Mouse (Mus musculus) gastrocnemius, postnatal 10 days (tissue): ENCODE results near the gene Tnpo1. TPM values are rescaled to one million over a fixed set of nuclear protein-coding genes. Genes with fewer than 3 reads are reported as not detected.
A peak's percentile ranks its signal among the peaks of the same experiment; 100 is the strongest.
"Not testable (repeated sequence)": the region's sequence is repeated elsewhere in the genome, so short reads cannot be mapped to it uniquely, and the experiment has no call there.

Experiments used
- DNase-seq: peaks from one replicate; pipeline ENCODE4 v3.0.0; 2021; ENCODE audit warnings: mixed read lengths
- total RNA-seq, 2 experiments: library from RNA; stranded (reverse); gene quantifications; 2 replicates each; pipeline ENCODE4 v1.2.3; 2021

Gene Tnpo1
- total RNA-seq, 2 experiments from 2014 or later: 58.2 to 70.9 TPM

GRCm38 (mm10) chr13:98818205-98818604 lies 108.0 kb downstream of the Tnpo1 start:
- no peak for DNase-seq

- DNase-seq: no peak
Observed at GRCm38 (mm10) chr13:98817766-98818165, 108.4 kb downstream of the Tnpo1 start.

GRCm38 (mm10) chr13:98816981-98817660 lies 109.1 kb downstream of the Tnpo1 start:
- DNase-seq: not testable (repeated sequence)

- no peak for DNase-seq
Observed at GRCm38 (mm10) chr13:98816571-98816970, 109.6 kb downstream of the Tnpo1 start.

- DNase-seq: peak; percentile 99
Observed at GRCm38 (mm10) chr13:98815147-98815785, 110.9 kb downstream of the Tnpo1 start, which contains the start of gene Fcho2. Gene Fcho2, minus strand, starts transcription at chr13:98815449.

- peak; percentile 67 for DNase-seq
Observed at GRCm38 (mm10) chr13:98814275-98815040, 111.7 kb downstream of the Tnpo1 start.

GRCm38 (mm10) chr13:98813596-98814274 lies 112.4 kb downstream of the Tnpo1 start:
- no peak for DNase-seq

GRCm38 (mm10) chr13:98813167-98813566 lies 113.0 kb downstream of the Tnpo1 start:
- DNase-seq: no peak

GRCm38 (mm10) chr13:98812285-98812684 lies 113.9 kb downstream of the Tnpo1 start:
- no peak for DNase-seq

- DNase-seq: no peak
Observed at GRCm38 (mm10) chr13:98810143-98810542, 116.0 kb downstream of the Tnpo1 start.

- no peak for DNase-seq
Observed at GRCm38 (mm10) chr13:98809087-98809486, 117.1 kb downstream of the Tnpo1 start.

- DNase-seq: no peak
Observed at GRCm38 (mm10) chr13:98804480-98804879, 121.7 kb downstream of the Tnpo1 start.

GRCm38 (mm10) chr13:98803699-98804098 lies 122.5 kb downstream of the Tnpo1 start:
- no peak for DNase-seq

- no peak for DNase-seq
Observed at GRCm38 (mm10) chr13:98802957-98803356, 123.2 kb downstream of the Tnpo1 start.

- DNase-seq: no peak
Observed at GRCm38 (mm10) chr13:98795511-98795910, 130.7 kb downstream of the Tnpo1 start.

GRCm38 (mm10) chr13:98792864-98793263 lies 133.3 kb downstream of the Tnpo1 start:
- DNase-seq: no peak

GRCm38 (mm10) chr13:98791693-98792092 lies 134.5 kb downstream of the Tnpo1 start:
- DNase-seq: no peak

Other genes with a start within 250 kb of the Tnpo1 start
- gene Tmem171, start 231.6 kb downstream of the Tnpo1 start, total RNA-seq: under 1 TPM; 0.23 to 0.40 TPM
- gene Fcho2, start 110.9 kb downstream of the Tnpo1 start, total RNA-seq: 10 to 100 TPM; 26.0 to 34.6 TPM
- not detected for gene 1700024P04Rik, start 58.2 kb upstream of the Tnpo1 start, total RNA-seq